23 mouse cellular contexts compared by ENCODE assay signal in genomic region chr11:121698381-121698955, GRCm38 (mm10). TPM values are rescaled to one million over a fixed set of nuclear protein-coding genes. Genes with fewer than 3 reads are reported as not detected.
DNase-seq lines count a peak whose midpoint lies in the region; ATAC-seq and TF ChIP-seq lines count a peak whose summit lies in the region.
"Had no signal": no experiment of that assay in that cellular context is flagged by ENCODE, and none has a peak within 500 bp of the region (broad histone marks: within the 10 kb centered on the region; RNA-seq: fewer than 3 reads in every experiment).

No protein-coding gene starts in this region.

- H3K9ac ChIP-seq in kidney, embryonic 14.5 days (ENCODE audit: low read depth, low read length) = no peak overlapping the region
- no peak overlapping the region for H3K9ac ChIP-seq in liver, postnatal 0 days (replicated peaks)
- H3K9ac ChIP-seq: heart, embryonic 13.5 days; limb, embryonic 15.5 days; liver, embryonic 14.5 days; lung, embryonic 15.5 days had no signal

- TF ChIP-seq CTCF in liver, postnatal 0 days (IDR thresholded peaks at IDR 0.05; ENCODE audit: low read depth) = no peak

- TF ChIP-seq EP300 in liver, postnatal 0 days (IDR thresholded peaks at IDR 0.05; ENCODE audit: low read depth) = no peak

- H3K36me3 ChIP-seq in kidney, embryonic 14.5 days (ENCODE audit: control insufficient read depth, insufficient read depth, low read length) = no peaks in the 10 kb centered on the region
- H3K36me3 ChIP-seq in macrophage (ENCODE audit: inconsistent target) = no peaks in the 10 kb centered on the region
- no peaks in the 10 kb centered on the region for H3K36me3 ChIP-seq in liver, postnatal 0 days (replicated peaks; ENCODE audit: insufficient read depth, low read length)
- H3K36me3 ChIP-seq: embryonic facial prominence, embryonic 10.5 days; forebrain, embryonic 10.5 days; heart, embryonic 13.5 days; limb, embryonic 15.5 days; lung, embryonic 15.5 days had no signal

- 89% methylated on average over 5 of the region's 5 CpGs for WGBS in kidney, embryonic 14.5 days
- WGBS in macrophage (ENCODE audit: missing documents) = 90% methylated on average over 3 of the region's 5 CpGs
- WGBS in liver, postnatal 0 days (ENCODE audit: insufficient replicate concordance) = 65% methylated on average over 5 of the region's 5 CpGs

- no peak overlapping the region for H3K27ac ChIP-seq in kidney, embryonic 14.5 days (ENCODE audit: low read depth, low read length)
- peak overlapping the region; percentile 57 for H3K27ac ChIP-seq in macrophage
- no peak overlapping the region for H3K27ac ChIP-seq in liver, postnatal 0 days (ENCODE audit: low read depth)
- H3K27ac ChIP-seq: embryonic facial prominence, embryonic 10.5 days; forebrain, embryonic 10.5 days; heart, adult 2 months; heart, embryonic 13.5 days; limb, embryonic 15.5 days; liver, embryonic 14.5 days; lung, embryonic 15.5 days had no signal

- peaks cover 5% of the 10 kb centered on the region; the same call in 1 of the 2 replicates for H3K27me3 ChIP-seq in kidney, embryonic 14.5 days (ENCODE audit: control insufficient read depth, insufficient read depth, low read length)
- H3K27me3 ChIP-seq in liver, postnatal 0 days (ENCODE audit: insufficient read depth, low read length) = peaks cover 8% of the 10 kb centered on the region; the same call in 1 of the 2 replicates
- H3K27me3 ChIP-seq: limb, embryonic 15.5 days; lung, embryonic 15.5 days had no signal

- H3K4me2 ChIP-seq in kidney, embryonic 14.5 days (replicated peaks; ENCODE audit: low read depth, low read length) = no peak overlapping the region
- H3K4me2 ChIP-seq in liver, postnatal 0 days (ENCODE audit: low read depth, low read length) = no peak overlapping the region
- H3K4me2 ChIP-seq: heart, embryonic 13.5 days; limb, embryonic 15.5 days; lung, embryonic 15.5 days had no signal

- peak; percentile 67 for DNase-seq in adrenal gland, adult 2 months
- DNase-seq in adrenal gland, adult 18-20 months (ENCODE audit: low spot score in 2 of 2) = no peak
- peak; percentile 48 to 76 for DNase-seq in kidney, adult 8-10 months
- DNase-seq in adrenal gland, postnatal 25 days = peak; percentile 6
- DNase-seq in lung, postnatal 36 days = no peak
- DNase-seq in liver, postnatal 0 days = no peak
- DNase-seq: cerebellum, adult 9-11 months; gastrocnemius, postnatal 25 days; heart, adult 2 months; heart, postnatal 14 days; left cerebral cortex, postnatal 4 days; lung, postnatal 4 days; right cerebral cortex, adult 18-20 months; right cerebral cortex, postnatal 4 days had no signal

- no peak for ATAC-seq in kidney, embryonic 14.5 days (ENCODE audit: low FRiP score, low TSS enrichment)
- ATAC-seq in liver, postnatal 0 days = no peak
- ATAC-seq: forebrain, embryonic 16.5 days had no signal

- no peak overlapping the region for H3K4me3 ChIP-seq in kidney, embryonic 14.5 days (ENCODE audit: low read length)
- no peak overlapping the region for H3K4me3 ChIP-seq in macrophage (ENCODE audit: inconsistent target)
- H3K4me3 ChIP-seq in liver, postnatal 0 days (ENCODE audit: low read depth, low read length) = no peak overlapping the region
- H3K4me3 ChIP-seq: embryonic facial prominence, embryonic 10.5 days; forebrain, embryonic 10.5 days; heart, adult 2 months; heart, embryonic 13.5 days; limb, embryonic 15.5 days; lung, embryonic 15.5 days had no signal

- no peaks in the 10 kb centered on the region for H3K9me3 ChIP-seq in kidney, embryonic 14.5 days (ENCODE audit: control insufficient read depth, low read length)
- H3K9me3 ChIP-seq in liver, postnatal 0 days (ENCODE audit: low read length) = no peaks in the 10 kb centered on the region
- H3K9me3 ChIP-seq: embryonic facial prominence, embryonic 10.5 days; forebrain, embryonic 10.5 days; heart, embryonic 13.5 days; limb, embryonic 15.5 days; lung, embryonic 15.5 days had no signal

- H3K4me1 ChIP-seq in kidney, embryonic 14.5 days (ENCODE audit: control insufficient read depth, insufficient read depth, low read length) = peaks cover 4% of the 10 kb centered on the region; the same call in 1 of the 2 replicates
- peaks cover 18% of the 10 kb centered on the region for H3K4me1 ChIP-seq in liver, postnatal 0 days (ENCODE audit: insufficient read depth)

- H3K79me2 ChIP-seq in macrophage (ENCODE audit: inconsistent target) = peaks cover 39% of the 10 kb centered on the region

RNA-seq across cellular contexts. Expression of gene Metrnl, which starts 2.9 kb away (rescaled TPM):
- total RNA-seq in adrenal gland, adult 2 months (2021) = 10 to 100 TPM; 14.0 to 44.3 TPM
- polyA plus RNA-seq in adrenal gland, adult 2 months (2012; rRNA removed) = 33.2 and 42.1 TPM in 2 replicates
- 10 to 100 TPM; 13.4 to 48.5 TPM for total RNA-seq in adrenal gland, adult 18-20 months (2021)
- 15.6 and 18.3 TPM in 2 replicates for polyA plus RNA-seq in kidney, embryonic 14.5 days (2014; fragmentation: Nextera tagmentation; extraction: Ambion mirVana)
- 27.6 and 33.6 TPM in 2 replicates for total RNA-seq in adrenal gland, postnatal 25 days (2021)
- 100 to 1,000 TPM in 20 of 26 experiments, 10 to 100 TPM in 6; 43.4 to 244 (median 138) TPM for total RNA-seq in macrophage (2018; cell fraction: chromatin; rRNA removed)
- 100 to 1,000 TPM; 176 to 352 (median 243) TPM for total RNA-seq in macrophage (2018; cell fraction: cytosol; rRNA removed)
- 100 to 1,000 TPM; 107 to 327 (median 236) TPM for total RNA-seq in macrophage (2018; cell fraction: nucleus; rRNA removed)
- polyA plus RNA-seq in macrophage (2018) = 161 to 284 TPM (median 167 TPM) in 3 replicates
- 4.7 and 6.7 TPM in 2 replicates for polyA plus RNA-seq in liver, postnatal 0 days (2015; fragmentation: Nextera tagmentation; extraction: Ambion mirVana)

RNA-seq across cellular contexts. Expression of gene B3gntl1, which starts 25.5 kb away (rescaled TPM):
- total RNA-seq in adrenal gland, adult 2 months (2021) = 1 to 10 TPM; 7.4 to 10.0 TPM
- polyA plus RNA-seq in adrenal gland, adult 2 months (2012; rRNA removed) = 9.2 and 11.1 TPM in 2 replicates
- total RNA-seq in adrenal gland, adult 18-20 months (2021) = 1 to 10 TPM; 4.9 to 7.1 TPM
- polyA plus RNA-seq in kidney, embryonic 14.5 days (2014; fragmentation: Nextera tagmentation; extraction: Ambion mirVana) = 5.6 and 7.6 TPM in 2 replicates
- 14.9 and 16.9 TPM in 2 replicates for total RNA-seq in adrenal gland, postnatal 25 days (2021)
- 10 to 100 TPM in 22 of 26 experiments, 1 to 10 TPM in 4; 1.8 to 34.8 (median 24.6) TPM for total RNA-seq in macrophage (2018; cell fraction: chromatin; rRNA removed)
- 1 to 10 TPM in 24 of 26 experiments, under 1 TPM in 2; 0.62 to 3.8 (median 2.2) TPM for total RNA-seq in macrophage (2018; cell fraction: cytosol; rRNA removed)
- total RNA-seq in macrophage (2018; cell fraction: nucleus; rRNA removed) = 10 to 100 TPM in 16 of 26 experiments, 1 to 10 TPM in 10; 2.5 to 22.5 (median 12.6) TPM
- 2.3 to 3.5 TPM (median 2.8 TPM) in 3 replicates for polyA plus RNA-seq in macrophage (2018)
- polyA plus RNA-seq in liver, postnatal 0 days (2015; fragmentation: Nextera tagmentation; extraction: Ambion mirVana) = 1.1 and 1.5 TPM in 2 replicates

Comparison
In these comparisons a context has a peak if more than half of its experiments do, and no peak if none do; other contexts are left out.
1. DNase-seq: peak in adrenal gland, adult 2 months (single experiment), kidney, adult 8-10 months (2 of 2) and adrenal gland, postnatal 25 days (single experiment); none in adrenal gland, adult 18-20 months (0 of 2), lung, postnatal 36 days (single experiment) and liver, postnatal 0 days (single experiment).